Mouse (Mus musculus) forebrain, embryonic 14.5 days (tissue): ENCODE data around the gene Ano9. TPM values are rescaled to one million over a fixed set of nuclear protein-coding genes. Genes with fewer than 3 reads are reported as not detected.
A peak's percentile ranks its signal among the peaks of the same experiment; 100 is the strongest.

ENCODE experiments used
- ATAC-seq: fragments of 200-750 bp; cut with Nextera tagmentation; 2 replicates; pipeline ENCODE4 v1.8.0; 2017; ENCODE audit warnings: mild to moderate bottlenecking, moderate library complexity
- DNase-seq: peaks from one replicate; pipeline ENCODE4 v3.0.0-alpha.2; 2015; ENCODE audit warnings: low spot score
- H3K27ac ChIP-seq: fragments of 300-500 bp; sonication (generic); 2 replicates; pipeline ENCODE4 v1.5.1; 2014; ENCODE audit warnings: low read depth, mild to moderate bottlenecking, control low read depth, low read length, moderate library complexity
- H3K27me3 ChIP-seq: fragments of 300-500 bp; sonication (generic); replicated peaks from 2 replicates; pipeline ENCODE4 v1.6.1; 2014; ENCODE audit warnings: low read length, control low read depth, mixed read lengths; ENCODE audit not compliant: control insufficient read depth, insufficient read depth
- H3K36me3 ChIP-seq: fragments of 300-500 bp; sonication (generic); 2 replicates; pipeline ENCODE4 v1.6.1; 2014; ENCODE audit warnings: low read length, control low read depth; ENCODE audit not compliant: control insufficient read depth, insufficient read depth
- H3K4me1 ChIP-seq: fragments of 300-500 bp; sonication (generic); 2 replicates; pipeline ENCODE4 v1.6.1; 2014; ENCODE audit warnings: antibody characterized with exemption, low read length, control low read depth; ENCODE audit not compliant: control insufficient read depth, insufficient read depth
- H3K4me2 ChIP-seq: fragments of 300-500 bp; sonication (generic); 2 replicates; pipeline ENCODE4 v1.6.1; 2014; ENCODE audit warnings: mild to moderate bottlenecking, control low read depth, low read length
- H3K4me3 ChIP-seq: fragments of 300-500 bp; sonication (generic); 2 replicates; pipeline ENCODE4 v1.5.1; 2014; ENCODE audit warnings: low read depth, low read length, control low read depth
- H3K9ac ChIP-seq: fragments of 300-500 bp; sonication (generic); 2 replicates; pipeline ENCODE4 v1.6.1; 2014; ENCODE audit warnings: mild to moderate bottlenecking, low read length, control low read depth, moderate library complexity
- H3K9me3 ChIP-seq: fragments of 300-500 bp; sonication (generic); replicated peaks from 2 replicates; pipeline ENCODE4 v1.6.1; 2016; ENCODE audit warnings: low read length, control low read depth, mixed read lengths; ENCODE audit not compliant: control insufficient read depth
- WGBS: fragments of 180-500 bp; shearing (Covaris S2); extraction: QIAGEN DNeasy Blood & Tissue Kit; methylation state at CpG from one replicate; pipeline ENCODE4 v1.1.7; 2014; 5-methylcytosine and 5-hydroxymethylcytosine counted together
- polyA plus RNA-seq: library from polyadenylated mRNA; unstranded; fragments of >200 nt; fragmentation: Nextera tagmentation; extraction: Ambion mirVana; gene quantifications from 2 replicates; pipeline ENCODE4 v1.2.1, GENCODE M21; 2014

Gene Ano9
- polyA plus RNA-seq, 1 experiment from 2014 or later: not detected

DNA sequence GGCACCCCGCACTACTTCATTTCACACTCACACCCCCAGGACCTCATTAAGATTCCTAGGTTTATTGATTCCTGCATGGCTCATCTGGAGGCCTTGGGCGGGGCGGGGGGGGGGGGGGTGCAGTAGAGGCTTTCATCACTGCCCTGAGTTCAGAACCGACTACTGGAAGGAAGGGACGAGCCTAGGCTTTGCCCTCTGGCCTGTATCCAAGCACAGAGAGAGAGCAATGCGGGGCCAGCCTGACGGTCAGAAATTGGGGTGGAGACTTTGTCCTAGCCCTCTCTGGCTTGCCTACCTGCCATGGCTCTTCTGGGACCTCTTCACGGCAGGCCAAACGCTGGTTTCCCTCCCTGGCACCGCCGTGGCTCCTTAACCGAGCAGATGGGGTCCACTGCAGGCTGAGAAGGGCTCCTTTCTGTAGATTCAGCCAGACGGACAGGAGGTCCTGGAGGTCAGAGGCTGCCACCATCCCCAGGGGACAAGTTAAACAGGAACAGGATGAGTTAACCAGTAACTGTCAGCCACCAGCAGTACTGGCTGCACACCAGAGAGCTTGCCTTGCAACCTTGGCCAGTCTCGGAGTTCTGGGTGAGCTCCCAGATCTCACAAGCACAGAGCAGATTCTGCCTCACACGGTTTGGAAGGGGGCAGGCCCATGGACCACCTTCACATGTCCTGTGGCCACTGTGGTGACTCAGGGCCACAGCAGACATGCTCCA, 23.0 kb downstream of the Ano9 start:
- no peaks in the 10 kb centered on the region for H3K36me3 ChIP-seq
- no peak overlapping the region for H3K9ac ChIP-seq
- 76% methylated on average over 15 of the region's 15 CpGs for WGBS
- H3K9me3 ChIP-seq: no peaks in the 10 kb centered on the region
- DNase-seq: no peak
- H3K4me1 ChIP-seq: no peaks in the 10 kb centered on the region
- no peak overlapping the region for H3K4me3 ChIP-seq
- peaks cover 6% of the 10 kb centered on the region for H3K27me3 ChIP-seq
- no peak overlapping the region for H3K4me2 ChIP-seq
- no peak for ATAC-seq
- H3K27ac ChIP-seq: no peak overlapping the region

- H3K27me3 ChIP-seq: peaks cover 2% of the 10 kb centered on the region
- H3K36me3 ChIP-seq: no peaks in the 10 kb centered on the region
- H3K4me1 ChIP-seq: no peaks in the 10 kb centered on the region
- H3K27ac ChIP-seq: no peak overlapping the region
- H3K9ac ChIP-seq: no peak overlapping the region
- DNase-seq (no peak), ATAC-seq (no peak)
- 93% methylated on average over 6 of the region's 6 CpGs for WGBS
- H3K9me3 ChIP-seq: no peaks in the 10 kb centered on the region
- H3K4me3 ChIP-seq: no peak overlapping the region
- H3K4me2 ChIP-seq: no peak overlapping the region
These were observed 23.7 kb downstream of the Ano9 start for GRCm38 (mm10) chr7:141093950-141094349.

DNA sequence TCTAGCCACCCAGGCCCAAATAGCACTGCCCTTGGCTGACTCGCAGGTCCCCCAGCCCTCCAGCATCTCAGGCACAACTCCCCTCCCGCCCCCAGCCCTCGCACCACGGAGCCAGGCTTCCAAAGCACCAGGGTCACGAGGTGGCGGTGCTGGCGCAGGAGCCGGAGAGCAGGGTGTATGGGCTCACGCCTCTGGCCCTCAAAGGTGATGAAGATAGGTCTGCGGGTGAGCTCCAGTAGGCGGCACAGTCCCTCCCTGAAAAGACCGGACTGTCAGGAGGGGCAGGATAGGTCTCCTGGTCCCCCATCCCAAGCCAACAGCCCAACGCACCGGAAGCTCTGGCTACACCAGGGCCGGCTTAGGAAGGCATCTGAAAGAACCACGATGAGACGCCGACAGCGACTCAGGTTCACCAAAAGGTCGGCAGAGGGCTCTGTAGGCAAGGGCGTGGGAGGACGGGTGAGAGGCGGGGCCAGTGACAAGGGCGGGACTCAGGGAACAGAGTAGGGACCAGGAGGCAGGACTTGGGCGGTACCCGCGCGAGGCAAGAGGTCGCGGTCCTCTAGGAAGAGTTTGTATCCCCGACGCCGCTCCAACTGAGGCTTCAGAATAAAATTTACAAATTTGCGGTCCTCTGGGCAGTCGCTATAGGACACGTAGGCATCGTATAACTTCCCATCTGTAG, 25.4 kb downstream of the Ano9 start:
- DNase-seq (peak; percentile 65), ATAC-seq (peak; percentile 83)
- 6% methylated on average over 37 of the region's 37 CpGs for WGBS
- Histone ChIP-seq H3K4me3 (peak overlapping the region; percentile 4; the same call in 1 of the 2 replicates), H3K36me3 (no peaks in the 10 kb centered on the region), H3K9me3 (no peaks in the 10 kb centered on the region), H3K4me2 (peak overlapping the region; percentile 41), H3K27me3 (peaks cover 16% of the 10 kb centered on the region), H3K9ac (no peak overlapping the region; the same call in 1 of the 2 replicates), H3K4me1 (no peaks in the 10 kb centered on the region), H3K27ac (no peak overlapping the region)

- DNase-seq: no peak
- no peak overlapping the region for H3K9ac ChIP-seq
- no peak overlapping the region for H3K4me3 ChIP-seq
- no peak overlapping the region for H3K27ac ChIP-seq
- ATAC-seq: no peak
- WGBS: 44% methylated on average over 8 of the region's 8 CpGs
- H3K9me3 ChIP-seq: no peaks in the 10 kb centered on the region
- H3K27me3 ChIP-seq: peaks cover 17% of the 10 kb centered on the region
- no peaks in the 10 kb centered on the region for H3K36me3 ChIP-seq
- H3K4me2 ChIP-seq: no peak overlapping the region
- no peaks in the 10 kb centered on the region for H3K4me1 ChIP-seq
These were observed 27.4 kb downstream of the Ano9 start for GRCm38 (mm10) chr7:141090228-141090627.

DNA sequence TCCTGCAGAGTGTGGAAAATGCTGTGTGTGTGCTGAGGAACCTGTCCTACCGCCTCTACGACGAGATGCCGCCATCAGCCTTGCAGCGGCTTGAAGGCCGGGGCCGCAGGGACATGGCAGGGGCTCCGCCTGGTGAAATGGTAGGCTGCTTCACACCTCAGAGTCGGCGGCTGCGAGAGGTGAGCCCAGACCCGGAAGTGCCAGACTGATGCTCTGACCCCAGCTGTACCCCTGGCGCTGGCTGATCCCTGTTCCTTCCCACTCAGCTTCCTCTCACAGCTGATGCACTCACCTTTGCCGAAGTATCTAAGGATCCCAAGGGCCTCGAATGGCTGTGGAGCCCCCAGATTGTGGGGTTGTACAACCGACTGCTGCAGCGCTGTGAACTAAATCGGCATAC, 29.1 kb downstream of the Ano9 start:
- WGBS: 31% methylated on average over 18 of the region's 18 CpGs
- Histone ChIP-seq H3K27me3 (peaks cover 17% of the 10 kb centered on the region), H3K27ac (no peak overlapping the region), H3K4me3 (no peak overlapping the region), H3K36me3 (no peaks in the 10 kb centered on the region), H3K4me2 (no peak overlapping the region), H3K9ac (no peak overlapping the region), H3K9me3 (no peaks in the 10 kb centered on the region), H3K4me1 (no peaks in the 10 kb centered on the region)
- DNase-seq (no peak), ATAC-seq (no peak)

GRCm38 (mm10) chr7:141087894-141088293, 29.7 kb downstream of the Ano9 start:
- H3K4me2 ChIP-seq: no peak overlapping the region
- ATAC-seq (no peak), DNase-seq (no peak)
- H3K36me3 ChIP-seq: no peaks in the 10 kb centered on the region
- peaks cover 17% of the 10 kb centered on the region for H3K27me3 ChIP-seq
- no peaks in the 10 kb centered on the region for H3K4me1 ChIP-seq
- H3K9me3 ChIP-seq: no peaks in the 10 kb centered on the region
- H3K9ac ChIP-seq: no peak overlapping the region
- 59% methylated on average over 8 of the region's 8 CpGs for WGBS
- H3K27ac ChIP-seq: no peak overlapping the region
- H3K4me3 ChIP-seq: no peak overlapping the region

DNA sequence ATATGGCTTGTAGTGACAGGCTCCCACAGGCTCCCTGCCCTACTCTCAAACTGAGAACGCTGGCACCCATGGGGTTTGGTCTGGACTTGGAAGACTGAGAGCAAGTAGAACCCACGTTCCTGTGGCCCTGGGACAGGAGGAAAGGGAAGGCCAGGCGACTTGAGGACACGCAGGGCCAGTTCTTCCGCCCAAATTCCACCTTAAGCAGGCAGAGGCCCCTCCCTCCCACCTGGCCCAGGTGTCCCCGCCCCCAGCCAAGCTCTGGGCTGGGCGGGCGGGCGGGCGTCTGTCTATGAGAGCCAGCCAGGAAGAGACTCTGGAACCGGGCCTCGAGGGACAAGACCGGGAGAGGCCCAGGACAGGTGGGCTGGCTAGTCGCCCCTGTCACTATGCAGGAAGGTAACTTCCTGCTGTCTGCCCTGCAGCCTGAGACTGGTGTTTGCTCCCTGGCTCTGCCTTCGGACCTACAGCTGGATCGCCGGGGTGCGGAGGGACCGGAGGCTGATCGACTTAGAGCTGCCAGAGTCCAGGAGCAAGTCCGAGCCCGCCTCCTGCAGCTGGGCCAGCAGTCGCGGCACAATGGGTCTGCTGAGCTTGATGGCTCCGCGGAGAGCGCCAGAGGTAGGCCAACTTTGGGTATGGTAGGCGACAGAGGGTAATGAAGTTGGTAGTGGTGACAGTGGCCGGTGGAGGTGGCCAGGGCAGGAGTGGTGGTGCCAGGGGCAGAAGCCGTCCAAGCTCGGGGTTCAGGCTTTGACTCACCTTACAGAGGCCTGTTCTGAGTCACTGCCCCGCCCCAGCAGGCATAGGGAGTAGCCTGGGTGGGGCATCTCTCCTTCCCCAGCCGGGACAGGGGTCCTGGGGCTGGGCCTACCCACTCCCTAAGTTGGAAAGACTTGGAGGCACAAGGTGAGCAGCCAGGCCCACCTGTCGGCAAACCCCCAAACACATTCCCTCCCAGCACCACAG, 37.8 kb downstream of the Ano9 start:
- H3K27ac ChIP-seq: no peak overlapping the region
- no peaks in the 10 kb centered on the region for H3K4me1 ChIP-seq
- no peaks in the 10 kb centered on the region for H3K9me3 ChIP-seq
- no peak overlapping the region for H3K4me2 ChIP-seq
- ATAC-seq: no peak
- H3K4me3 ChIP-seq: no peak overlapping the region
- no peak for DNase-seq
- WGBS: 28% methylated on average over 34 of the region's 34 CpGs
- no peak overlapping the region for H3K9ac ChIP-seq
- H3K27me3 ChIP-seq: no peaks in the 10 kb centered on the region
- no peaks in the 10 kb centered on the region for H3K36me3 ChIP-seq

DNA sequence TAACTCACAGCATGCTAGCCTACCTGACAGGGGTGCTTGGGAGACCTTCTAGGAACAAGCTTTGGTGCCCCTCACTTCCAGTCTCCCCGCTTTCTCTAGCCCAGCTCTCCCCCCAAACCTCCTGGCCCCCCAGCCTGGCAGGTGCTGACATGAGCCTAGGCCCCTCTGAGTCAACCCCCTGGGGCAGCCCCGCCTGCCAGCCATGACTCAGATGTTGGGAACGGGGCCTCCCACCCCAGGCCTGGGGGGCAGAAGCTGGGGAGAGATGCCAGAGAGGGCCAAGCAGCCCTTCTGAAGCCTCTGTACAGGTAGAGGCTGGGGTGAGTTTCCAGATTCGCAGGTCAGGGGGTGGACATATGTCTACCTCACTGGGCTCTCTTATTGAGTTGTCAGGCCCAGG, 38.7 kb downstream of the Ano9 start:
- 87% methylated on average over 4 of the region's 4 CpGs for WGBS
- Histone ChIP-seq H3K9me3 (no peaks in the 10 kb centered on the region), H3K27me3 (no peaks in the 10 kb centered on the region), H3K4me3 (no peak overlapping the region), H3K9ac (no peak overlapping the region), H3K4me2 (no peak overlapping the region), H3K4me1 (no peaks in the 10 kb centered on the region), H3K36me3 (no peaks in the 10 kb centered on the region), H3K27ac (no peak overlapping the region)
- DNase-seq (no peak), ATAC-seq (no peak)
